In the genomic region with DNA sequence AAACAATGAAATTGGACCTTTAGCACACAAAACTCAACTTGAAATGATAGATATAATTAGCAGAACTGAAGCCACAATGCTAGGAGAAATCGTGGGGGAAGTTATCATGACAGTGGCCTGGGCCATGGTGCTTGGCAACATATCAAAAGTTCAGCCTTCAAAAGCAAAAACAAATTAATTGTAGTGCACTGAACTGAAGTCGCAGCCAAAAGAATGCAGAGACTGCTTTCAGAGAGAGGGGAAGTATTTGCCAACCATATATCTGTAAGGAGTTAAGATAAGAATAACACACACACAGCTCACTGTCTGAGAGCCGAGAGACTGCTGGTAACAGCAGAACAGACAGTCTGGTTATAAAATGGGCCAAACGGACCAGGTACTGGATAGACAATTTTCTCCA, we compare ENCODE assay signal across 24 mouse cellular contexts. TPM values are rescaled to one million over a fixed set of nuclear protein-coding genes. Genes with fewer than 3 reads are reported as not detected.
DNase-seq lines count a peak whose midpoint lies in the region; ATAC-seq and TF ChIP-seq lines count a peak whose summit lies in the region.
"Had no signal": no experiment of that assay in that cellular context is flagged by ENCODE, and none has a peak within 500 bp of the region (broad histone marks: within the 10 kb centered on the region; RNA-seq: fewer than 3 reads in every experiment).

No protein-coding gene starts in this region.

- WGBS in heart, embryonic 13.5 days, result 9% methylated on average over 4 of the region's 4 CpGs
- WGBS in lung, embryonic 14.5 days, result 8% methylated on average over 4 of the region's 4 CpGs

- H3K4me1 ChIP-seq in heart, embryonic 13.5 days, result peaks cover 52% of the 10 kb centered on the region
- H3K4me1 ChIP-seq in lung, embryonic 14.5 days (ENCODE audit: insufficient read depth), result peaks cover 18% of the 10 kb centered on the region
- H3K4me1 ChIP-seq: limb, embryonic 10.5 days; liver, embryonic 15.5 days; neural tube, embryonic 15.5 days had no signal

- H3K4me3 ChIP-seq in heart, embryonic 13.5 days, result no peak overlapping the region
- H3K4me3 ChIP-seq in lung, embryonic 14.5 days (ENCODE audit: low read depth, low read length), result no peak overlapping the region
- H3K4me3 ChIP-seq: embryonic facial prominence, embryonic 13.5 days; forebrain, embryonic 13.5 days; limb, embryonic 10.5 days; liver, embryonic 15.5 days; midbrain, embryonic 12.5 days; neural tube, embryonic 15.5 days had no signal

- no peaks in the 10 kb centered on the region for H3K27me3 ChIP-seq in heart, embryonic 13.5 days (replicated peaks)
- no peaks in the 10 kb centered on the region for H3K27me3 ChIP-seq in lung, embryonic 14.5 days (ENCODE audit: insufficient read depth, low read length)
- H3K27me3 ChIP-seq: embryonic facial prominence, embryonic 13.5 days; forebrain, embryonic 13.5 days; liver, embryonic 15.5 days; midbrain, embryonic 12.5 days; neural tube, embryonic 15.5 days; Patski had no signal

- DNase-seq in adrenal gland, postnatal 10 days, result peak; percentile 22
- DNase-seq in adrenal gland, postnatal 25 days, result no peak
- DNase-seq in heart, postnatal 14 days, result no peak
- DNase-seq in lung, embryonic 14.5 days, result peak; percentile 84
- no peak for DNase-seq in lung, postnatal 14 days
- DNase-seq in 416B (ENCODE audit: low read depth), result peak; percentile 47
- DNase-seq in cerebellum, postnatal 14 days, result no peak
- DNase-seq: cerebellum, adult 18-20 months; cerebellum, postnatal 25 days; heart, postnatal 10 days; kidney, adult 8-10 months; kidney, postnatal 14 days; liver; right cerebral cortex, postnatal 14 days had no signal

- no peaks in the 10 kb centered on the region for H3K36me3 ChIP-seq in heart, embryonic 13.5 days
- no peaks in the 10 kb centered on the region for H3K36me3 ChIP-seq in lung, embryonic 14.5 days (ENCODE audit: insufficient read depth)
- H3K36me3 ChIP-seq: embryonic facial prominence, embryonic 13.5 days; limb, embryonic 10.5 days; liver, embryonic 15.5 days; midbrain, embryonic 12.5 days; neural tube, embryonic 15.5 days had no signal

- peak overlapping the region; percentile 71 for H3K27ac ChIP-seq in heart, embryonic 13.5 days (replicated peaks)
- peak overlapping the region; percentile 21; the same call in 1 of the 2 replicates for H3K27ac ChIP-seq in lung, embryonic 14.5 days (ENCODE audit: low read depth)
- H3K27ac ChIP-seq: forebrain, embryonic 13.5 days; hindbrain, embryonic 14.5 days; limb, embryonic 10.5 days; liver, embryonic 15.5 days; midbrain, embryonic 12.5 days; neural tube, embryonic 15.5 days had no signal

- ATAC-seq in heart, embryonic 13.5 days (ENCODE audit: extremely low read depth, insufficient number of reproducible peaks, low FRiP score, low TSS enrichment), result no peak
- ATAC-seq in lung, embryonic 14.5 days (ENCODE audit: insufficient read depth), result 0 out of 2 replicates have a peak, but pooled peaks have one; percentile 39
- ATAC-seq: forebrain, embryonic 13.5 days; Patski had no signal

- H3K9ac ChIP-seq in heart, embryonic 13.5 days, result no peak overlapping the region
- no peak overlapping the region for H3K9ac ChIP-seq in lung, embryonic 14.5 days
- H3K9ac ChIP-seq: embryonic facial prominence, embryonic 13.5 days; forebrain, embryonic 13.5 days; hindbrain, embryonic 14.5 days; liver, embryonic 15.5 days; midbrain, embryonic 12.5 days; neural tube, embryonic 15.5 days had no signal

- peak overlapping the region; percentile 28 for H3K4me2 ChIP-seq in heart, embryonic 13.5 days
- no peak overlapping the region for H3K4me2 ChIP-seq in lung, embryonic 14.5 days
- H3K4me2 ChIP-seq: embryonic facial prominence, embryonic 13.5 days; forebrain, embryonic 13.5 days; hindbrain, embryonic 14.5 days; liver, embryonic 15.5 days; midbrain, embryonic 12.5 days; neural tube, embryonic 15.5 days had no signal

- intact Hi-C loops in heart, postnatal 14 days (cut with DNase I), result no loop called here

- no peak for TF ChIP-seq CTCF in lung, embryonic 14.5 days (IDR thresholded peaks at IDR 0.05; ENCODE audit: low read depth)

- no peaks in the 10 kb centered on the region for H3K9me3 ChIP-seq in heart, embryonic 13.5 days
- no peaks in the 10 kb centered on the region for H3K9me3 ChIP-seq in lung, embryonic 14.5 days (ENCODE audit: low read depth, low read length)
- H3K9me3 ChIP-seq: embryonic facial prominence, embryonic 13.5 days; forebrain, embryonic 13.5 days; limb, embryonic 10.5 days; liver, embryonic 15.5 days; midbrain, embryonic 12.5 days; neural tube, embryonic 15.5 days had no signal

RNA-seq across cellular contexts. Expression of a gene that starts 33.0 kb away (rescaled TPM):
- total RNA-seq in adrenal gland, postnatal 10 days (2021), result 10 to 100 TPM in 1 of 2 experiments, 1 to 10 TPM in 1; 9.3 to 11.5 TPM
- total RNA-seq in adrenal gland, postnatal 25 days (2021), result 1.2 and 1.7 TPM in 2 replicates
- 1.6 and 2.1 TPM in 2 replicates for polyA plus RNA-seq in heart, embryonic 13.5 days (2015; fragmentation: Nextera tagmentation; extraction: Ambion mirVana)
- 10 to 100 TPM; 10.4 to 10.5 TPM for total RNA-seq in heart, postnatal 14 days (2021)
- polyA plus RNA-seq in lung, embryonic 14.5 days (2014; fragmentation: Nextera tagmentation; extraction: Ambion mirVana), result 1.3 and 1.6 TPM in 2 replicates
- total RNA-seq: megakaryocyte, adult 5-6 weeks had no signal
- polyA plus RNA-seq: Patski had no signal

Comparison
In these comparisons a context has a peak if more than half of its experiments do, and no peak if none do; other contexts are left out.
1. DNase-seq: peak in adrenal gland, postnatal 10 days (single experiment), lung, embryonic 14.5 days (single experiment) and 416B (single experiment); none in adrenal gland, postnatal 25 days (single experiment), heart, postnatal 14 days (0 of 2), lung, postnatal 14 days (single experiment) and cerebellum, postnatal 14 days (0 of 2).